Mouse (Mus musculus): ENCODE measurements around the gene Gm27021.
"Not testable (repeated sequence)": the region's sequence is repeated elsewhere in the genome, so short reads cannot be mapped to it uniquely, and the experiment has no call there.

Gm27021 gene

DNA sequence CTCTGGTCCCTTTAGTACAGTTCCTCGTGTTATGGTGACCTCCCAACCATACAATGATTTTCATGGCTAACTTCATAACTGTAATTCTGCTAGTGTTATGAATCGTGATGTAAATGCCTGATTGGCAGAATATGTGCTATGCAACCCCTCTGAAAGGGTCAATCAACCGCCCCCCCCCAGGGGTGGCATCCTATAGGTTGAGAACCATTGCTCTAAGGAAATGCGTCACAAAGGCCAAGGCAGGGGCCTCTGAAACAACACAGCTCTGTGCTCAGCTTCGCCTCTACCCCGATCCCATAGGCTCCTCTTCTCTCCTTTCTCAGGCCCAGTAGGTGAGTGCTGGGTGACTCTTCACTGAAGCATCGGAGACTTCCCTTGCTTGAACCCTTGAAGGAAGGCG lies 17.7 kb upstream of the Gm27021 start:
- DNase-seq (ENCODE audit: low spot score) = no peak

DNA sequence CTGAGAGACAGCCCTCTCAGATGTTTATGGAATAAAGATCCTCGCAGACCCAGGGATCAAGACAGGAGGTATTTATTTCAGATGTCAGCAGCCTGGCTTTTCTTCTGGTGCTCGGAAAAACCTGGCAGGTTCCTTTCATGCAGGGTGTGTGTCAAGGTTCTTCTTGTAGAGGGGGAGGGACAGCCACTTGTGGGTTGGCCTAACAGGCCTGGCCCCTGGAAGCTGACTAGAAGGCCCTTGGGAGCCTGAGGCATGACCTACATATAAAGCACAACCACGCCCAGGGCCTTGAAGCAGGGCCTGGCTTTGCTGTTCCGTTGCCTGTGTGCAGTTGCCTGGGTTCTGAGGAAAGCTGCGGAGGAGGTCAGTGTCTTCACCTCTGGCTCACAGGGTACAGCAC lies 17.2 kb upstream of the Gm27021 start:
- no peak for DNase-seq (ENCODE audit: low spot score)

DNA sequence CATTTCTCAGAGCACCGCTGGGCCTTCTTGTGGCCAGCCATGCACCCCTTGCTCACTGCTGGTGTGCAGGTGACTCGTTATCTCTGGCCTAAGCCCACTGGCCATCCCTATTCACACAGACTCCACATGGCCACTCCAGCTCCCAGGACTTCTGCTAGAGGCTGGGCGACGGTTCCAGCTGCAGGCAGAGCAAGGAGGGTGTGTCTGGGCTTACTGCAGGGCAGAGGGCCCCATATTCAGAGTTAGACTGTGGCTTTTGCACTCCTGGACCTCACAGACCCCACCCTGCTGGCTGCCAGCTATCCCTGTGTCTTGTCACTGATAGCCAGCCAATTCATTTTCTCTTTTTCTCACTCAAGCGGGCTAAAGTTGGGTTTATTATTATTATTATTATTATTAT lies 16.2 kb upstream of the Gm27021 start:
- DNase-seq (ENCODE audit: low spot score) = no peak

DNA sequence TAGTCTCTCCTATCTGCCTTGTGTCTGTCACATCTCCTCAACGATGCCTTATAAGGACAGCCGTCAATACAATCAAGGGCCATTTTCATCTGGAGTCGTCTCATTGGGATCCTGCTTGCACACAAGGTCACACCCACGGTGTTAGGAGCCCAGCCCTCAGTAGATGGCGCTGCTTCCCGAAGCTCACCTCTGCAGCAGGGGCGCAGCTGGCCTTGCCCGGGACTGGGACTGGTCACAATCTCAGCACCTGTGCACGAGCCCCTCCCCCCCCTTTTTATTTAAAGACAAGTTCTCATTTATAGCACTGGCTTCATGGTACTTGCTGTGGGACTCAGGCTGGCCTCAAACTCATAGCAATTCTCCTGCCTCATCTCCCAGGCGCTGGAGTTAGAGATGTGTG lies 15.7 kb upstream of the Gm27021 start:
- DNase-seq (ENCODE audit: low spot score) = peak; percentile 63

DNA sequence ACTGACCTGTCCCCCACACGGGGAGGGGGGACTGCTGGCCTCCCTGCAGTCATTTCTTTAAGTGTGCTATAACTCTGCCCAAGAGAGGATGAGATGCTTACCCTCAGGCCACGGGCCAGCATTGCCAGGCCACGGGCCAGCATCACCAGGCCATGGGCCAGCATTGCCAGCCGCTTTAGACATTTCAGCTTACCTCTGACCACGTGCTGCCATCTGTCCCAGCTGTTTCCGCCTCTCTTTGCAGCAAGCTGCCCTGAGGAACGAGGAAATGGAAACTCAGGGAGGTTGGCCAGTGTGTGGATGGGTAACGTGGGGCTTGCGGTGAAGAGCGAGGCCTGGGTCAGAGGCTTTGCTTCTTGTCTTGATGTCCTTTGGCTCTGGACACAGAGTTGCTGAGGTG lies 13.2 kb upstream of the Gm27021 start:
- no peak for DNase-seq (ENCODE audit: low spot score)

DNA sequence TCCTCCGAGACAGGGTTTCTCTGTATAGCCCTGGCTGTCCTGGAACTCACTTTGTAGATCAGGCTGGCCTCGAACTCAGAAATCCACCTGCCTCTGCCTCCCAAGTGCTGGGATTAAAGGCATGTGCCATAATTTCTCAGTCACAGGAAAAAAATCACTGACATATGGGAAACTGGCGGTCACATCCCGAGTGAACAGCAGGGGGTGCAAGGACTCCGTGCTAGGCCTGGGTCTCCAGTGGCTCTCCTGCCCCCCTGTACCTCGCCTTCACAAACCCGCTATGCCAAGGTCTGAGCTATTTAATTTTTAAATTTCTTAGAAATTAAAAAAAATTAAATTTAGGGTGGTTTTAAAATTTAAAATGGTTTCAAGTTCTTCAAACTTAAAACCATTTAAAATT lies 12.5 kb upstream of the Gm27021 start:
- DNase-seq (ENCODE audit: low spot score) = not testable (repeated sequence)

DNA sequence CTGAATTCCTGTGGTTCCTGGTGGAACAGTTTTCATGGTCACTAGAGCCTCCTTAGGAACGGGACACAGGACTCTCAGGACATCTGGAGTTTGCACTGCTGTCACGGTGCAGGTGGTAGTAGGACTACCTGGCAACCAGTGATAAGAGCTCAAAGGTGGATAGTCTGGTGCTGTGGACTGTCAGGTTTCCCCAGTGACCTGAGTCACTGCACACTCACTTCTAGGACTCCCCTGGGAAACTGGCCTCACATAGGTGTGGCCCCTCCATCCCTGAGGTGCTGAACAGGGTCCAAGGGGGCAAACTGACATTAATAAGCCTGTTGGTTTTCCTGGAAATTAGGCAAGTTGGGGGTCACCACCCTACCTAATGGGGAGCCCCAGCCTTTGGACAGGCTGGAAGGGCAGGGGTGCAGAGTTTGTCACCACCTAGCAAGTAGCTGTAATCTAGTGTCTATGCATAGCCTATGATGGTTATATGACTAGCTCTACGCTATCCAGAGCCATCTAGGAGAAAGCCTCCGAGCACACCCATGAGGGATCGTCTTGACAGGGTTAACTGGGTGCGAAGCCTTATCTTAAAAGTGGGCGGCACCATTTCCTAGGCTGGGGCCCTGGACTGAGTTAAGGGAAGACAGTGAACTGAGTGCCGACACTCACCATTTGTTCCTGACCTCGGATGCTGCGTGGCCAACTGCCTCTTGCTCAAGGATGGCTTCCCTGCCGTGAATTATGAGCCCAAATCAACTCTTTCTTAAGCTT lies 11.9 kb upstream of the Gm27021 start:
- no peak for DNase-seq (ENCODE audit: low spot score)

DNA sequence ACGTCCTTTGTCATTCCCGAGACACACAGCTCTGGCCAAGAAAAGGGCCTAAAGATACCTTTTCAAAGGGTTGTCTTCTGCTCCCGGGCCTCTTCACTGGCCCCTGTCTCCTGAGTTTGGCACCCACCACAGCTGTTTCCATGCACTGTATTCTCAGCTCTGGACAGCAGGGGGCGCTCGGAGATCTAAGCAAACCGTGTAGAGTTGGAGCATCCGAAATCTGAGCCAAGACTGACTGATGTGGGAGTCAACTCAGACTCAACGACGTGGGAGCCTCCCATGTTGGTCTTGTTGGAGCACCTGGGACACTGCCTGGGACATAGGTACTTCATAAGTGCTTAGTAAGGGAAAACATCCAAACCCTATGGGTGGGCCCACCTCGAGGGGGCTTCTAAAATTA lies 10.6 kb upstream of the Gm27021 start:
- DNase-seq (ENCODE audit: low spot score) = peak; percentile 92

DNA sequence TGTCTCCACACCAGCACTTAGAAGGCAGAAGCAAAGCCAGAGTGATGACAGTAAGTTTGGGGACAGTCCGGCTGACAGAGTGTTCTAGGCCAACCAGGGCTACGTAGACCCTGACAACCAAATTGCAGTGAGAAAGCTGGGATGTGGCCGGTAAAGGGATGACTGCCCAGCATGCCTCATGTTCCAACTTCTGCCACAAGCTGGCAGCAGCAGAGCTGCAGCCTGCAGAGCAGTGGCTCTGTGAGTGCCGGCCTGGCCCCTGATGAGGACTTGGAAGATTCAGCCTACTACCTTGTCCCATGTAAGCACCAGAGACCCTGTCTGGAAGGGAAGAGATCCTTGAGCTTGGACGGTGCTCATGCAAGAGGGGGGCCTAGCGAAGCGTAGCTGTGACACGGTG lies 7.8 kb upstream of the Gm27021 start:
- no peak for DNase-seq (ENCODE audit: low spot score)

DNA sequence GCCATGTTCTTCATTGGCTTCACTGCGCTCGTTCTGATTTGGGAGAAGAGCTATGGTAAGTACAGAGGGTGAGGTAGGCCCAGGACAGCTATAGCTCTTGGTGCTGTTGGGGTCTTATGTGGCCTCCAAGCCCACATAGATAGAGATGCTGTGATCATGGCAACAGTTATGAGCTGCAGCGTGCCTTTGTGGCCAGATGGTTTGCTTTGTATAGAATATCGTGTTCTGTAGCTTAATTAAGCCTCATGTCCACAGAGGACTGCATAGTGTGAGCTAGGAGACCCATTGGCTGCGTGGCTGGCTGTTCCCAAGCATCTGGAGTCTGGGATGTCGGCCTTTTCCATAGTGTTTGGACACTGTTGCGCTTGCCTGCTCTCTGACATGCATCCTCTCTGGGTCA lies 5.4 kb upstream of the Gm27021 start:
- no peak for DNase-seq (ENCODE audit: low spot score)

DNA sequence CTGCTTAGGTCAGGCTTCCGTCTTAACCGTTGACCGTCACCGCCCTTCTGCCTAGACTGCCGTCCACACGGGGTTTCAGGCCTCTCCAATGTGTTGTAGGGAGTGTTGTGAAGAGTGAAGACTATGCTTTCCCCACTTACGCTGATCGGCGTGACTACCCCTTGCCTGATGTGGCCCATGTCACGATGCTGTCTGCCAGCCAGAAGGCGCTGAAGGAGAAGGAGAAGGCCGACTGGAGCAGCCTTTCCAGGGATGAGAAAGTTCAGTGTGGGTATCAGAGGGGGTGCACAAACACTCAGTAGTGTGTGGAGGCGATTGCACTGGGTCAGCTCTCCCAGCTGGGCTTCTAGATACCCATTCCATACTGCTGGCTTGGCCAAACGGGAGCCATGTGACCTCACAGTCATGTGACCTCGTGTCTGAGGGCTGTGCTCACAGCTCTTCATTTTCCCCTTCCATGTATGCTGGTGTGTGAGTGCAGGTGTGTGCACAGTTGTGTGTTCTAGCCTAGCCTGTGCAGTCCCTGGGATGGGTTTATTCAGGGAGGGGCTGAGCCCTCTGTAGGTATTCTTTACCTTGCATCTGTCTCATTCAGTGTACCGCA lies 4.8 kb upstream of the Gm27021 start:
- no peak for DNase-seq (ENCODE audit: low spot score)

DNA sequence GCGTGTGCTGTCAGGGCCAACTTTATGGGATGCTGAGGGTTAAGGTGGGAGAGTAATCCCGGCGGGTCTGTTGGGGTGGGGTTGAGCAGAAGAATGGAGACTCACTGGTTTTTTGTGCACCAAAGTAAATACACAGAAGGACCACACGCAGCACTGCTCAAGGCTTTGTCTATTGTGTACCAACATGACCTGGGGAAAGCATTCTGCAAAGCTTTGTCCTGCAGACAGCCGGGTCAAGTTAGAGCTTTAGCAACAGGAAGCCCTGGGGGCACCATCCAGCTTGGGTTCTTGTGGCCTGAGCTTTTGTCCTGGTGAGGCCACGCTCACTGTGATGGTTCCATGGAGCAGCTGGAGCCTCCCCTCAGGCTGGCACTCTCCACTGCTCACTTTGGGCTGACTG lies 3.9 kb upstream of the Gm27021 start:
- DNase-seq (ENCODE audit: low spot score) = no peak

DNA sequence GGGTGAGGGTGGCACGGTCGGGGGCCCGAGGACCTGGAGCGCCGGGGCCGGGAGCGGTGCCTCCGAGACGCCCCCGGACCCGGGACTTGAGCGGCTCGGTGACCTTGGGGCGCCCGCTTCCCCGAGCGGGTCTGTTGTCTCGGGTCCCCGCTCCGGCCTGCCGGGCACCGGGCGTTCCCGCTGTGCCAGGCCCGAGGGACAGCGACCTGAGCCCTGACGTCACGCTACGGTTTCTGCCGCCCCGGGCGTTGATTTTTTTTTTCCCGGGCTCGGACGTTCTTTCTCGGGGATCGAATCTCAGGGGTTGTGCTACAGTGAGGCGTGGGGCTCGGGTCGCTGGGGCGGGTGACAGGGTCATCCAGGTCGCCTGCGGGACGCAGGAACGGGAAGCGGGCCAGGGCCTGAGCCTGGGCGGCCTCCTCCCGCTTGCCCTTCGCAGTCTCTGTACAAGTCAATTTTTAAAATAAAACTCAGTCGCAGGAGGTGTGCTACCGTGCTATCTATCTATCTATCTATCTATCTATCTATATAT lies 561 bp upstream of the Gm27021 start, which contains the start of gene Emc8:
Emc8 (minus strand) TSS at position 200 of the 532 bp plus-strand sequence.
- no peak for DNase-seq (ENCODE audit: low spot score)

DNA sequence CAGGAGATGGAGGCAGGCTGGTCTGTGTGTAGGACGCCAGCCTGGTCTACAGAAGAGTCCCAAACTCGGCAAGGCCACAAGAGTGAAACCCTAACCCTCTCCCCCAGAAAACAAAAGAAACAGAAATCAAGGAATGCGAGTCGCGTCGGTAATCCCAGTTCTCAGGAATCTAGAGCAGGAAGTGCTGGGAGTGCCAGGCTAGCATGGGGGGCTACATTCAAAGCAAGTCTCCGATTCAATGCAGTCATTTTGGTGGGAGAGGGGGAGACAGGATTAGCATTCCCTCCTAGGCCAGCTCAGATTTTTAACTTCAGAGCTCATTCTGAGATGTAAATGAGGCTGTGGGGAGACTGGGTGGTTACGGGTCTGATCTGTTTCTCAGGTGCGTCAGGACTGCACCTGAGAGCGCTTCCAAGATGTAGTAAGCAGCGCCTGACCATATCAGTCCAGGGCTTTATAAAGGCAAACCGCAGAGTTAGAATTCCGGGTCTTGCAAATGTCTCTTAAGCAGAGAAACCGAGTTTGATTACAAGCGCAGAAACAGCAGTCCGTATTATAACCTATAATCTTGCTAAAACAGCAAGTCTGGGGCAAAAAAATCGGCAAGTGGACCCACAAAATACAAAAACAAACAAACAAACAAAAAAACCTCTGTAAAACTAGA lies 940 bp downstream of the Gm27021 start:
- no peak for DNase-seq (ENCODE audit: low spot score)

DNA sequence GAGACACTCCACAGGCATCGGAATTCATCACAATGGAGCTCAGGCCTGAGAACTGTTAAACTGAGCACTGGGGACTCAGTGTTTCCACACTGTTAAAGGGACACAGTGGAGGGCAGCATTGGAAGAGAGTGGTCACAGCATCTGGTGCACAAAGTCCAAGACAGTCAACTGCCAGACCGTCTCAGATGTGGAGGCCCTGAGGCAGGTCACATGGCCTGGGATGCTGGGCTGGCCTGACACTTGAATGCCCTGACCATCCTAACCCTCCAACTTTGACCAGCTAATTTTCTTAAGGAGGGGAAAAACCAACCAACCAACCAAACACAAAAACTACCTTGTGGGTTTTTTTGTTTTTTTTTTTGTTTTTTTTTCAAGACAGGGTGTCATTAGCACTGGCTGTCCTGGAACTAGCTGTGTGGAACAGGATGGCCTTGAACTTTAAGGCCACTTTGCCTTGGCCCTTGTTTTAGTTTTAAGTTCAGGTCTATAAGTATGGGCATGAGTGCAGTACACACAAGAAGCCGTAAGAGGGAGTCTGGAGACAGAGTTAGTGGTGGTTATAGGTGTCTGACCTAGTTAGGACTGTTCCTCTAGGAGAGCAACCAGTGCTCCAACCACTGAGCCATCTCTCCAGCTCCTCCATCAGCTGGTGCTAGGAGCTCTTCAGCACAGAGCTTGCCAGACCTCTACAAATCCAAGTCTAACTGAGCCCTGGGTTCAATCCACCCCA lies 2.0 kb downstream of the Gm27021 start:
- no peak for DNase-seq (ENCODE audit: low spot score)

DNA sequence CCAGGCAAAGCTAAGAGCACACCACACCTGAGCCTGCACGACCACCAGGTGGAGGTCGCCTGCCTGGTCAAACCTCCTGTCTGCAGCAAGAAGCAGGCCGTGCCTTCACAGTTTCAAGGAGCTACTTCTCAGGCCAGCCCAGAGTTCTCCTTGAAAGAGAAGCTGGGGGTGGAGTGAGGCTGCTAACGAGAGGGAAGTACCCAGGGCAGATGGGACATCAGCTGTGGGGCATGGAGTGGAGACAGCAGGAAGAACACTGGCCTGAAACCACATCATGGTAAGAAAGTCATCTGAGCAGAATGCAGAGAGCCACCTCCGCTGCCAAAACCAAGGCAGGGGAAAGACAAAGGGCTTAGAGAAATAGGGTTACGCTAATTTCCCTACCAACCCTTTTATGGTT lies 3.3 kb downstream of the Gm27021 start:
- no peak for DNase-seq (ENCODE audit: low spot score)

DNA sequence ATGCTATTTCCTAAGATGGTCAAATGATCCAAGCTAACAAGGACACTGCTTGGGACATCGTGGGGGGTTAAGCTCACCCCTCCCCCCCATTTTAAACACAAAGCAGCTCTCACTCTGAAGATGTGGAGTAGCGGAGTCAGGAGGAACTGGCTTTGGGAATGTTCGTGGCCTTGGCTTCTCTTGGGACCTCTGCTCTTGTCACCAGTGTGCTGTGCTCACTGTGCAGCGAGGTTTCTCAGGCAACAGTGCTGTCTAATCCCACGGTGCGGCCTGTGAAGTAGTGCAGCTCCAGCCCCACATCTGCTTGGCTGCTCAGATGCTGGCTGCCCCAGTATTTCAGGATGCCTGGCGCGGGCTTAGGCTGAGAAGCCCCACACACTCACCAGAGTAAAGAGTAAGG lies 10.5 kb downstream of the Gm27021 start:
- DNase-seq (ENCODE audit: low spot score) = no peak

DNA sequence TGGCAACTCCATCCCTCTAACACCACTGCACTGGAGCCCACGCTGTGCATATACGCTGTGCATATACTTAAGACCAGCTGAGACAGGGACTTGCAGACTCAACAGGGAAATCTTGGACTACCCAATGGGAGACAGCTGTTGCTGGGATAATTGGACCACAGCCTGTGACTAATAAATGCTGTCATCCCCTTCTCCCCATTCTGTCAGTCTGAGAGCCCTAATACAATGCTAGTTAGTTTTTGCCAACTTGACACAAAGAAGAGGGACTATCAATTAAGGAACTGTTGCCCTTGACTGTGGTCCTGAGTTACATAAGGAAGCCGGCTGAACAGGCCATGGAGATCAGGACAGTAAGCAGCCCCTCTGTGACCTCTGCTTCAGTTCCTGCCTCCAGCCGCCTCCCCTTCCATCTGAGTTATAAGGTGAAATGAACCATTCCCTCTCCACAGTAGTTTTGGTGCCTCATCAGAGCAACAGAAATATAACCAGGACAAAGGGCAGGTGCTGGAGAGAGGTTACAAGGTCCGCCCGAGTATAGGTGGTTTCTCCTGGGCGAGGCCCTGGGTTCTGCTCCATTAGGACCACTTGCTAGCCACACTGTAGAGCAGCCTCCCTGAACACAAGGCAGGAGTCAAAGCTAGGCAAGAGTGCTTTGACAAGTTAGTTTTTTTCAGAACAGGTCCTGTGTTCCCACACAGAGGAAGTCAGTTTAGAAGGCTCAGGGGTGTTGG lies 11.4 kb downstream of the Gm27021 start:
- DNase-seq (ENCODE audit: low spot score) = no peak

DNA sequence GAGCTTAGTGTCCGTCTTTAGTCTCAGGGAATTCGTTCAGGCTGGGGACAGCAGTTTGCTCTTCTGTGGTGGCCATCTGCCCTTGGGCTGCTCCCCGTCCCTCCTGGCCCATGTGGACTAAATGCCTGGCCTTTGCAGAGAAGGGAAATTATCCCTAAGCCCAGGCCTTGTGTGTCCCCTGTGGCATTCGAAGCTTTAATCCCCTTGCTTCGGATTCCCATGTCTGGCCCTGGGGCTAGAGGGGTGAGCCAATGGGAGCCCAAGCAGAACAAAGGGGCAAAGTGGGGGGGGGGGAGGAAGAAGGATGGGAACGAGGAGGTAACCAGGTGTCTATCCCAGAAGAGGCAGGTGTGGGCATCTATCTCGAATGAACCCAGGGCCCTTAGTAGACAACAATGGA lies 20.3 kb downstream of the Gm27021 start, which contains the start of gene 1190005I06Rik:
1190005I06Rik (minus strand) TSS at position 101 of the 400 bp plus-strand sequence.
- DNase-seq (ENCODE audit: low spot score) = no peak

DNA sequence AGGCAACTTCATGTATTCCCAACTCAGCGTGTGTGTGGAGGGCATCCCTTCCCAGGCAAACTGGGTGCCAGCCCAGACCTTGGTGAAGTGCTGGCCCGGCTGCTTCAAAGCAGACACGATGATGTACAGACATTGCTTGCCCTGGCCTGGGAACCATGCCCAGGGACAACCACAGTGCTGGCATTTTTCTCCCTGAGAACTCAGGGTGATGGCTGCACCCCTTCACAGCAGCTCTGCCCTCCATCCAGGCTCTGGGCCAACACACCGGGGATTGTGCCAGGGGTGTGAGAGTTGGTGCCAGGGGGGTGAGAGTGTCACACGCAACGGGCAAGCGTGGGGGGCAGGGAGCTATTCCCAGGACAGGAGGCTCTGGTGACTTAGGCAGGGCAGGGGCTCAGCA lies 23.2 kb downstream of the Gm27021 start:
- DNase-seq (ENCODE audit: low spot score) = peak; percentile 57

DNA sequence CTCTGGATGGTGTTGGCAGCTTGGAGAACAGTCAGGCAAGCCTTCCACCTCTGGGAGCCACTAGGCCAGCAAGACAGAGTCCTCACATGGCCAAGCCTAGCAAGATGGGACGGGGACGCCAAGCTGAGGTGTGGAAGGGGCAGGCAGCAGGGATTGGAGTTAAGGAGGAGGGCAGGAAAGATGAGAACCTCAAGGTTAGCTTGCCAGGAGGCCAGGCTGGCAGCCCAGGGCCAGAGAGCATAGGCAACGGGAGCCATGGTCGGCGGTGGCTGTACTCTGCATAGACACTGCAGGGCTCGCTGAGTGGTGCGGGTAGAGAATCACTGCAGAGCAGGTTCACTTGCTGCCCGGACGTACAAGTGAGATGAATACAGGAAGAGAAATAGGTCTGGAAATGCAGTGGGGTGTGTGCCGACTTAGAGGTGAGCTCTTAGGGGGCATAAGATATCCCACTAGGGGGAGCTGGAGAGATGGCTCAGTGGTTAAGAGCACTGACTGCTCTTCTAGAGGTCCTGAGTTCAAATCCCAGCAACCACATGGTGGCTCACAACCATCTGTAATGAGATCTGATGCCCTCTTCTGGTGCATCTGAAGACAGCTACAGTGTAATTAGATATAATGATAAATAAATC lies 25.7 kb downstream of the Gm27021 start:
- DNase-seq (ENCODE audit: low spot score) = no peak
